Mouse (Mus musculus) A20 (cell line): ENCODE results near the gene Dpagt1.
"Not testable (repeated sequence)": the region's sequence is repeated elsewhere in the genome, so short reads cannot be mapped to it uniquely, and the experiment has no call there.

Experiments
- DNase-seq: peaks from one replicate; pipeline ENCODE4 v3.0.0-alpha.2; 2011; ENCODE audit warnings: low read depth, low spot score

The Dpagt1 gene

DNA sequence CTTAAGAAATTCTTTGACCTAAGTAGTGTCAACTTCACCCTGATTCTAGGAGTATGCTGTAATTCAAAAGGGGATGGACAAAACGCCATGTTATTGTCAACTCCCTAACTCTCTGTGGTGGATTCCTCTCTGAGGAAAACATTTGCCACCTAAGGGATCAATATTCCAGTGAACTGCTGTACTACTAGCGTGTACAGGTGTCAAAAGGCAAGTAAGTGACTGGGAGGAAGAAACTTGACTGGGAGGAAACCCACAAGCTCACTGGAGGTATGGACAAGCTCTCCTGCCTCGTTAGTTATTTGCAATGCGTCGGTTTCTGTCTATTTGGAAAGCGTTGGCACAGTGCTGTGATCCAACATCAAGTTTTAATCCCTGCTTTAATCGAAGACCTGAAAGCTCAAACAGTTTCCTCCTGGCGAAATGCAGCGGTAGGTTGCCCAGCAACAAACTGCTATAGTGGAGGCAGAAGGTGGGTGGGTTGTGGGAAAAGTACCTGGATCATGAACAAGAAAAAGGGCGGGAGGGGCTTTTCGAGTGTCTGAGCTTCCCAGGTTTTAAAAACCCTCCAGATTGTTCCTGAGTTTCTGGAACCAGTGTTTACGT, at the start of gene Dpagt1:
Gene Dpagt1 (plus strand): TSS at position 252 of the 603 bp plus-strand sequence.
- DNase-seq: peak; percentile 68

GRCm38 (mm10) chr9:44283183-44283582, 42.6 kb upstream of the Dpagt1 start:
- DNase-seq: no peak

- DNase-seq: no peak
These were observed 39.5 kb upstream of the Dpagt1 start for GRCm38 (mm10) chr9:44286256-44286850.

DNA sequence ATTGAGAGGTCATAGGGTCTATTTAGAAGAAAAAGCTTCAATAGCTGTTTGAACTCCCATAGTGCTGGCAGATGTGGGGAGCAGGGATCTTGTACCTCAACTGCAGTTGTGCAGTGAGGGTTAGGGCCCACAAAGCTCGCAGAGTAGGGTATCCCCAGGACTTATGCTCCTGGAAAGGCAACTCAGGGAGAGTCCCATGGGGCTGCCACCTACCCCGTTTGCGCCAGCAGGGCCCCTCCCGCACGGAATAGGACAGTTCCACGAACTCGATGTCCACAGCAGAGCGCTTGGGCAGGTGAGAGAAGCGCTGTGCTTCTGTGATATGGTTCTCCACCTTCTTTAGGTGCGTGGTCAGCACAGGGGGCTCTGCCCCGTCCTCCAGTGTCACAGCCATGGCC, 38.8 kb upstream of the Dpagt1 start:
- no peak for DNase-seq

DNA sequence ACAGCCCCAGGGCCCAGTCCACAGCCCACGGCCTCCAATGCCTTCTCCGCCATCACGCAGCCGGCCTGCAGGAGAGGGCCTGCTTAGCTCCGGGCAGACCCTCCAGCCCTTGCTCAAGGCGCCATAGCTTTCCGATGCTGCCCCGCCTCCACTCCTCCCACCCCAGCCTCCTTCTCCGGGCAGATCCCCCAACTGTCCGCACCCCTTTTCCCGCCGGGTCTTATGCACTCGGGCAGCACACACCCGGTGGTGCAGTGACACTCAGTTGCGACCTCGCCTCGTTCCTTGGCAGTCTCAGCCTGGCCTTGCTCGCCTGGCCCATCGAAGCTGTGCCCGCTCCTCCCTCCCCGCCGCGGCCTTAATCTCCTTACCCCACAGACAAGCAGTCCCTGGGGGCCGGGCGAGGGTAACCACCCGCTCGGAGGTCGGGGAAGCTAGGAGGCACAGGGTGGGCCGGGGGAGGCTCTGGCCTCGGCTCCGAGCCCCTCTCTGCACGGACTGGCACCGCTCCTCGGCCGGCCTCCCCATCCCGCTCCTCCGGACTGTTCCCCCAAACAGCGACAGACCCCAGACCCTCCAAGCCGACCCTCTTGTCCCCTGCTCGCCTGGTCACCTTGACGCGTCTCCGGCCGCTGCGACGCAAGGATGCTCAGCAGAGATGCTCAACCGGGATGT, 38.3 kb upstream of the Dpagt1 start:
- no peak for DNase-seq

GRCm38 (mm10) chr9:44288076-44288958, 37.5 kb upstream of the Dpagt1 start, which contains the start of gene Abcg4:
Gene Abcg4, minus strand, starts transcription at chr9:44288615.
- DNase-seq: no peak

GRCm38 (mm10) chr9:44288959-44289291, 36.9 kb upstream of the Dpagt1 start:
- no peak for DNase-seq

- peak; percentile 63 for DNase-seq
These were observed 33.3 kb upstream of the Dpagt1 start for GRCm38 (mm10) chr9:44292490-44292889.

- not testable (repeated sequence) for DNase-seq
These were observed 25.8 kb upstream of the Dpagt1 start for GRCm38 (mm10) chr9:44300001-44300400.

DNA sequence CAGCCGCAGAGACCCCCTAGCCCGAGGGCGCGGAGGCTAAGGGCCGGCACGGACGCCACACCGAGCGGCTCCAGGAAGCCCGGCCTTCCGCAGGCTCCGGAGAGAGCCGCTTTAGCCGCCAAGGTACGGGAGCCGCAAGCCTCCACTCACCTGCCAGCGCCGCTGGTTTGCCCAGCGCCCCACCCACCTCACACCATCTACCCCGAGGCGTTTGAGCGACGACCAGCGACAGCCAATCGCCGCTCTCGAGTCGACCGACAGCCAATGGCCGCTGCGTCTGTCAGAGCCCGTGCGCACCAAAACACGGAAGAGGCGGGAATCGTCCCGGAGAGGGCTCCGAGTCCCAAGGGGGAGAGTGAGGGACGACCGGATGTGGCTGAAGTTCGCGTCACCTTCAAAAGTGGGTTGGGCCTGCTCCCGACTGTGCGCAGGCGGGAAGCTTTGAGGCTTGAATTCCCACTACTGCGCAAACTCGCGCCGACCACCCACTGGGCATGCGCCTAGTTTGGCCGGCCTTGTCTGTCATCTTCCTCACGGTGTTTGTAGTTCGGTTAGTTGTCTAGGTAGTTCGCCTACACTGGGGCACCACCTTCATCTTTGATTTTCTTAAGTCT, 20.2 kb upstream of the Dpagt1 start, which contains the start of gene Hinfp:
Gene Hinfp (minus strand): TSS at position 206 of the 614 bp plus-strand sequence.
- peak; percentile 100 for DNase-seq

DNA sequence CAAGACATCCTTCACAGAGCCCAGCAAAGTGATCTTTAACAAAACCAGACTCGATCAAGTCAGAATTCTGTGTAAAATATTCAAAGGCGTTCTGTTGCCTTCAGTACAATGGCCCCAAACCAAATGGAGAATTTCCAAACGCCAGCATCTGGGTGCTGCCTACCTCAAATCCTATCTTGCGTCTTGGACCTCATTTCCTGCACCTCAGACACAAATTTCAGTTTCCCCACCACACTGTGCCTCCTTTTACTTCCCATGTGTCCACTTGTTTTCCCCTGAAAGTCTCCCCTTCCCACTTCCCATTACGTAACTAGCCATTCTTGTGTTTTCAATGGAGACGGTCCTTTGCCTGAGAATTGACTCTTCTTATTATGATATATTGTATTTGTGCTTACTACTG, 19.3 kb upstream of the Dpagt1 start:
- DNase-seq: peak; percentile 62

- peak; percentile 95 for DNase-seq
These were observed 18.6 kb upstream of the Dpagt1 start for GRCm38 (mm10) chr9:44307248-44307647.

GRCm38 (mm10) chr9:44309756-44310155, 16.1 kb upstream of the Dpagt1 start:
- no peak for DNase-seq

DNA sequence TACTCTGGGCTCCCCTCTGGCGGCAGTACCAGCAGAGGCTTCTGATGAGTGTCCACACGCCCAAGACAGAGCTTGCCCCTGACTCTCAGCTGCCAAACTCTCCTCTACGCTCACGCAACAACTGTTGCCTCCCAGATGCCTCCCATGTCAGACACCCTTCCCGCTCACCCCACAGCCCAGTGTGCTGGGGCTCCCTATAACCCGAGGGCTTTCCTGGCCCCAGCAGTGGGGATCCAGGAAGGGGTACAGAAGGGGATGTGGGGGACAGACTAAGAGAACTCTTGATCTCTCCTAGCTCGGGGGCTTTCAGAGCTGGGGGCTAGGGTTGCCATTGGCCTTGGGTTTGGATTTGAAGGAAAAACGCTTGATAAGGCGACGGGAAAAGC, 15.1 kb upstream of the Dpagt1 start:
- no peak for DNase-seq

GRCm38 (mm10) chr9:44311136-44312134, 14.4 kb upstream of the Dpagt1 start:
- DNase-seq: no peak

DNA sequence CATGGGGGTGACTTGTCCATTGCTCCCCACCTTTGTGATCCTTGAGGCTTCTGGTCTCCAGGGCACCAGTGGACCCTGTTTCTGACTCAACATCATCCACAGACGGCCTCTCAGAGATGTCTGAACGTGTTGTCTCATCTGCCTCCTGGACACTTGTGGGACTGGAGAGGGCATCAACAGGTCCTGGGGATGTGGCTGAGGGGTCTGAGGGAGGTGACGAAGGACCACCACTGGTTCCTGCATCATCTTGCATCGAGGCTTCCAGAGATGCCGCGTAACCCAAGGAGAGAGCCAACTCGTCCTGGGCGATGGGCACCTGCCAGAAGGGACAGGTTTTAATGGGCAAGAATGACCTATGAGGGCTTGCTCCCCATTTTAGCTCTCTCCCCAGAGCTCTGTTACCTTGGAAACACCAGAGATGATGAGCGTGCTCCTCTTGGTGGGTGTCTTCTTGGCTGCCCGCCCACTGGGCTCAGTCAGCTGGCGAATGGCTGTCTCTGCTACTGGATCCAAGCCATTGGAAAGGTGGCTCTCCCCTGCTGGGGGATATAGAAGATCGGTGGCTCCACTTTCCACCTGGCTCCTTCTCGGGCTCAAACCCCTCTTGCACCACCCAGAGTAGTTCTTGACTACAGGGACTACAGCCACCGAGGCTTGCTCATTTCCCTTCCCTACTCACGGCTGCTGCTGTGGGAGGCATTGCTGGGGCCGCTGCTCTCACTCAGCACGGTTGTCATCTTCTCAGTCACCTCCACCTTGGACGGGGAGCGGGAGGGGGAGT, 12.2 kb upstream of the Dpagt1 start:
- no peak for DNase-seq

GRCm38 (mm10) chr9:44314257-44314547, 11.6 kb upstream of the Dpagt1 start:
- no peak for DNase-seq

DNA sequence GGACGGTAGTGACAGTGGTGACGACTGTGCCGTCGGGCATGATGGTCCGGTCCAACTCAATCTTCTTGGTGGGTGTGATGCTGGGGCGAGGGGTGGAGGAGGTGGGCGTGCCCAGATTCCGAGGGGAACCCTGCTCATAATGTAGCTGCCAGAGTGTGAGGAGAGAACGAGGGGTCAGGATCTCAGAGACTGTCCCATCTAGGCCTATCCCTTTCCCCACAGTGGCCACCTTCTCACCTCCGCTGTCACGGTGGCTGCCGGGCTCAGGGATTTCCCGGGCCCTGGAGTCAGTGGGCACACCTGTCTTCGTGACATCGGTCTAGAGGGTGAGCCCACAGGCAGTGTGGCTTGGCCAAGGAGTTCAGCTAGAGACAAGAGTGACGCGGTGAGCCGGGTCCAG, 10.9 kb upstream of the Dpagt1 start:
- no peak for DNase-seq

- DNase-seq: no peak
These were observed 8.4 kb upstream of the Dpagt1 start for GRCm38 (mm10) chr9:44317452-44317851.
